Mouse (Mus musculus): ENCODE results near the gene B3gnt9.

- no peak for TF ChIP-seq POLR2A (IDR thresholded peaks at IDR 0.05; ENCODE audit: control insufficient read depth, extremely low read depth, insufficient read depth, low read length, poor library complexity)
- no peak for TF ChIP-seq CTCF (IDR thresholded peaks at IDR 0.05; ENCODE audit: borderline replicate concordance, control insufficient read depth, extremely low read depth, insufficient read depth, low read length, poor library complexity)
Observed at GRCm38 (mm10) chr8:105231503-105232320, 23.2 kb downstream of the B3gnt9 start.

All from thymus, adult 2 months (tissue).